Mouse (Mus musculus): ENCODE results near the gene Six5.

DNA sequence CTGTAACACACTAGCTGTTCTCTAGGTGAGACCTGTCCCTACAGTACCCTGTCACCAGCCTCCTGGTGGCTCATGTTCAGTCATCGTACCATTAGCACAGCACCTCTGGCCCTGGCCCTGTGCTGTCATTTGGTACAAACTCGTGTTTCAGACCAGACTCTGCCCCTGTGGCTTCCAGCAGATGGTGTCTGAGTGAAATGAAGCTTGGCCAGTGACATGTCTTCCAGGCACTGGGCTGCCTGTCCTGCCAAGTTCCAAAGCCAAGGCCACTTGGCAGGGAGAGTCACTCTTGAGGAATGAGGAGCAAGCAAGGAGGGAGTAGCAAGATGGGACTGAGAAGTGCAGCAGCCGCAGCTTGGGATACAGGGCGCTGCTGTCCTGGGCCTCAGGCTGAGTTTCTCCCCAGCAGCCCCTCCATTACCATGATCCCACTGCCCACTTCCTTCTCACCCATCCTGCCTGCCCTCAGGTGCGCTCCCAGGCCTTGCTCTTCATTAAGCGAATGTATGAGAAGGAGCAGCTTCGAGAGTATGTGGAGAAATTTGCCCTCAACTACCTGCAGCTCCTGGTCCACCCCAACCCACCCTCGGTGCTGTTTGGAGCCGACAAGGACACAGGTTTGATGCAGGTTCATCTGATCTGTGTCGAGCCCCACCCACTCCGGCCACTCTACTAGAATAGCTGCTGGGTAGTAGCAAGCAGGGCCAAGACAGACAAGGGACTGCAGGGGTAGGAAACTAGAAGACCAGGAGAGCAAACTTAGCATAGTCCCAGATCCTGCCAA lies 47.9 kb upstream of the Six5 start:
- TF ChIP-seq CTCF (conservative IDR thresholded peaks at IDR 0.05; ENCODE audit: low read length) (no peak), POU5F1 (IDR thresholded peaks at IDR 0.05; ENCODE audit: borderline replicate concordance, low read length) (no peak)

Data from E14TG2a.4 (cell line).